Mouse (Mus musculus) G1E (cell line): ENCODE measurements around the gene Slc18a2. TPM values are rescaled to one million over a fixed set of nuclear protein-coding genes. Genes with fewer than 3 reads are reported as not detected.

Source experiments
- ATAC-seq: 2 replicates; pipeline ENCODE4 v1.8.0; 2016; ENCODE audit warnings: mild to moderate bottlenecking; ENCODE audit not compliant: insufficient number of reproducible peaks, poor library complexity, low FRiP score, severe bottlenecking; ENCODE audit errors: extremely low read depth
- DNase-seq: peaks from one replicate; pipeline ENCODE4 v3.0.0; 2012; ENCODE audit warnings: low spot score
- H3K27me3 ChIP-seq: 2 replicates; pipeline ENCODE4 v1.6.1; 2012; ENCODE audit warnings: mild to moderate bottlenecking, low read length, inconsistent platforms; ENCODE audit not compliant: insufficient read depth
- H3K36me3 ChIP-seq: replicated peaks from 2 replicates; pipeline ENCODE3; 2012; ENCODE audit warnings: mild to moderate bottlenecking, inconsistent platforms
- H3K4me1 ChIP-seq: 2 replicates; pipeline ENCODE4 v1.6.1; 2012; ENCODE audit warnings: low read depth, low read length, inconsistent platforms, mixed read lengths; ENCODE audit not compliant: insufficient read depth
- H3K4me3 ChIP-seq: 2 replicates; pipeline ENCODE4 v1.5.1; 2012; ENCODE audit warnings: low read depth, mild to moderate bottlenecking, inconsistent platforms, low read length, moderate library complexity, mixed read lengths
- H3K9me3 ChIP-seq: replicated peaks from 2 replicates; pipeline ENCODE4 v1.6.1; 2012; ENCODE audit warnings: inconsistent platforms
- CTCF ChIP-seq: IDR thresholded peaks from 2 replicates; pipeline ENCODE4 v1.5.1; 2012; ENCODE audit warnings: low read depth, low read length, inconsistent platforms, mixed read lengths
- GATA1 ChIP-seq: IDR thresholded peaks from 2 replicates; pipeline ENCODE4 v1.6.1; 2012; ENCODE audit warnings: borderline replicate concordance, low read length, inconsistent platforms, mixed read lengths
- GATA2 ChIP-seq: IDR thresholded peaks from 2 replicates; pipeline ENCODE4 v1.6.1; 2012; ENCODE audit warnings: low read depth, low read length, inconsistent platforms, borderline replicate concordance
- POLR2AphosphoS5 ChIP-seq: IDR thresholded peaks from 2 replicates; pipeline ENCODE4 v1.6.1; 2012; ENCODE audit warnings: low read depth, low read length, inconsistent platforms; ENCODE audit not compliant: insufficient replicate concordance
- TAL1 ChIP-seq: conservative IDR thresholded peaks from 2 replicates; pipeline ENCODE4 v1.6.1; 2012; ENCODE audit warnings: low read depth, low read length, inconsistent platforms, mixed read lengths
- polyA plus RNA-seq: library from polyadenylated mRNA; stranded (reverse); fragments of >175 nt; gene quantifications from 2 replicates; pipeline ENCODE4 v1.2.3, GENCODE M21; 2012
- total RNA-seq, 2 experiments: library from RNA; stranded (forward) in 1 of 2; stranded (reverse) in 1 of 2; fragments of 200-1000 nt in 1 of 2; fragments of >200 nt in 1 of 2; fragmentation: Nextera tagmentation in 1 of 2; gene quantifications; 2 replicates each; pipeline ENCODE4 v1.2.3; 2014 to 2017

Gene Slc18a2
- total and polyA plus RNA-seq, 3 experiments, result 0.04 to 0.44 (median 0.30) TPM

DNA sequence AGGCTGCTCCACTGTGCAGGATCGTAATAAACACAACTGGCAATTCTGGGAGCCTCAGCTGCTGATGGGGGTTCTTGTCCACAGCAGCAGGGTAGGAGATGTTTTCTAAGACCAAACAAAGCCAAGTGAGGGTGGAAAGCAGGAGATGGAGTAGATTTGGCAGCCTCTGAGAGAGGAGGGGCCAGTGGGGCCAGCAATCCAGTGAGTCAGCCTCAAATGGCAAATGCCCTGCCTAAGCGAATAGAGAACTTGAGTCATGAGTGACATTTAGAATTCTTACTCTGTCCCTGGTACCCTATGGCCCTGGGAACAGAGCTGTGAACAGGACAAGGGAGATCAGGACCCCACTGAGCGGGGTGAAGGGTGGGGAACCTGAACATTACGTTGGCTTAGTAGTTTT, 12.6 kb upstream of the Slc18a2 start:
- no peak overlapping the region for H3K4me3 ChIP-seq
- H3K36me3 ChIP-seq, result no peaks in the 10 kb centered on the region
- no peak for TF ChIP-seq CTCF
- no peak for TF ChIP-seq POLR2AphosphoS5
- no peak for TF ChIP-seq GATA2
- TF ChIP-seq TAL1, result no peak
- no peak for TF ChIP-seq GATA1
- no peaks in the 10 kb centered on the region for H3K9me3 ChIP-seq
- H3K4me1 ChIP-seq, result no peaks in the 10 kb centered on the region
- H3K27me3 ChIP-seq, result peaks cover 8% of the 10 kb centered on the region
- ATAC-seq (no peak), DNase-seq (no peak)

DNA sequence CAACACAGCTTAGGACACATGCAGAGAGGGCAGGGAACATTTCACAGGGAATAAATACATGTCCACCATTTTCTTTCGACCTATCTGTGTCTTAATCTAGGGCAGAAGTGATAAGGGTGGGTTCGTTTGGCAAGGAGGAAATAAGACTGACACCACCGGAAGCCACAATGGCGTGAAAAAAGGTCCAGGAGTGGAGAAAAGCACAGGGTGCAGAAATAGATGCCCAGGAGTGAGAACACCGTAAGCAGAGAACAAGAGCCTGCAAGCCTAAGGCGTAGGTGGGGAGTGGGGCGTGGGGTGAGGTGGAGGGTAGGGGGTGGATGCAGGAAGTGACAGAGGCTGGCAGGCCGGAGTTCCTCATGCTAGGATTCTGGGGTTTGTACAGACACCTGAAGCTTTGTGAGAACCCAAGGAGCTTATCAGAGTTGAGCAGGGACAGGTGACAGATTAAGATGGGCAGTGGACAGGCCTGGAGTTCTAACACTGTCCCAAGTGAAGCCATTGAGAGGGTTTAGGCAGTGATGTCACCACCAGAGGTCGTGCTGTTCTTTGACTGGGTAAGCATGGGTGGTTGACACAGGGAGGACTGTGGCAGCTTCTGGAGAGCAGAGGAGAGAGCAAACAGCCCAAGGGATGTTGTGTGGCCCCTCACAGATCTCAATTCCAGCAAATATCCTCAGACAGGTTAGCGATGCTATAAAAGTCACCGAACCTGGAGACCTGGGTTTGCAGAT, 12.0 kb upstream of the Slc18a2 start:
- ATAC-seq (no peak), DNase-seq (no peak)
- H3K4me1 ChIP-seq, result no peaks in the 10 kb centered on the region
- TF ChIP-seq GATA1 (no peak), POLR2AphosphoS5 (no peak), GATA2 (no peak), CTCF (no peak), TAL1 (no peak)
- H3K4me3 ChIP-seq, result no peak overlapping the region
- H3K36me3 ChIP-seq, result no peaks in the 10 kb centered on the region
- H3K27me3 ChIP-seq, result peaks cover 8% of the 10 kb centered on the region
- no peaks in the 10 kb centered on the region for H3K9me3 ChIP-seq

DNA sequence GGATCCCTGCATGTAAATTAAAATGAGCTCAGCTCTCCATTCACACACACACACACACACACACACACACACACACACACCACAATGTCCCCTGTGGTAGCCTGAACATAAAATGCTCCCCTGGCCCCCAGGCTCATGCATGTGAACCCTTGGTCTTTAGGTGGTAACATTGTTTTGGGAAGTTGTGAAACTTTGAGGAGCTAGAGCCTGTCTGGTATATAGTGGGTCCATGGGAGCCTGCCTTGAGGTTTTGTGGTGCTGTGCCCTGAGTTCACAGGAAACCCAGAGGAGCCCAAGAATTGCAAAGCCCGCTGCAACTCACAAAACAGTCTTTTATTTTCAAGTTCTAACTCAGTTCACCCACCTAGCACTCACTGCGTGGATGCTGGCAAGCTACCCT, 8.0 kb upstream of the Slc18a2 start:
- ATAC-seq (no peak), DNase-seq (no peak)
- Histone ChIP-seq H3K27me3 (peaks cover 10% of the 10 kb centered on the region), H3K9me3 (0 out of 2 replicates have a peak, but pooled peaks cover 2% of the 10 kb centered on the region), H3K4me3 (no peak overlapping the region), H3K4me1 (no peaks in the 10 kb centered on the region), H3K36me3 (no peaks in the 10 kb centered on the region)
- TF ChIP-seq CTCF (no peak), GATA1 (no peak), GATA2 (no peak), TAL1 (no peak), POLR2AphosphoS5 (no peak)

DNA sequence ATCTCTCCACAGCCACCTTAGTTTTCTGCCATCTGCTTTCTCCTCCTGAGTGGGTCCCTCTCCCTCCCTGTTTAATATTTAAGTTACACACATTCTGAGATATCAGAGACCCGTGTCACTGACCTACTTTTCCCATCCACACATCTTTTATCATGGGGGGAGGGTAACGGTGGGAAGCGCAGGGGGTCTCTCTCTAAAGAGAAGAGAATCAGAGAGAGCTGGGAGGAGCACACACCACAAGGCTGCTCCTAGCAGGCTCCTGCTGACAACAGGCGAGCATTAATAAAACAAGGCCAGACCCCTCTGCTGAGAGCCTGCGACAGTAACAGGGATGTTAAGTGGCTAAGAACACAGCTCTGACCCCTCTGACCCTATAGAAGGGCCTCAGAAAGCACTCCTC, 1.1 kb upstream of the Slc18a2 start:
- no peak for ATAC-seq
- 0 out of 2 replicates have a peak, but pooled peaks cover 2% of the 10 kb centered on the region for H3K9me3 ChIP-seq
- H3K36me3 ChIP-seq, result no peaks in the 10 kb centered on the region
- TF ChIP-seq GATA2 (no peak), CTCF (no peak), POLR2AphosphoS5 (no peak), TAL1 (no peak), GATA1 (no peak)
- H3K4me1 ChIP-seq, result peaks cover 13% of the 10 kb centered on the region
- no peak for DNase-seq
- no peak overlapping the region for H3K4me3 ChIP-seq
- peaks cover 24% of the 10 kb centered on the region for H3K27me3 ChIP-seq

DNA sequence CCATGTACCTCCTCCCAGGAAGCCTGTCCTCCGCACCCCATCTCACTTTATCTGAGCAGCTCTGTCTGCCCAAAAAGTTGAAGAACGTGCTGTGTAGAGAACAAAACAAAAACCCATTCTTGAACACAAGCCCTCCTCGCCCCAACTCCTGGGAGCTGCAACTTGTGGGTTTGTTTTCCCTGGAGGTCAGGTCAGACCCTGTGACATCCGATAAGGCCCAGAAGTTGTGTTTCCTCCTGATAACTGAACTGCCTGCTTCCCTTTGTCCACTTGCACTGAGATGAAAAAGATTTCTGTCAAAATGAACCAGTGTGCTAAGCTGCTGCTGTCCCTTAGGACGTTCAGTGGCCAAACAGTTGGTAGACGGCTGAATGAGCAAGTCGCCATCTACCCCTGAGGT, 908 bp downstream of the Slc18a2 start:
- DNase-seq, result no peak
- Histone ChIP-seq H3K27me3 (peaks cover 24% of the 10 kb centered on the region), H3K4me3 (no peak overlapping the region), H3K36me3 (no peaks in the 10 kb centered on the region), H3K9me3 (0 out of 2 replicates have a peak, but pooled peaks cover 2% of the 10 kb centered on the region), H3K4me1 (peaks cover 13% of the 10 kb centered on the region)
- no peak for TF ChIP-seq POLR2AphosphoS5
- TF ChIP-seq GATA2, result no peak
- TF ChIP-seq CTCF, result no peak
- TF ChIP-seq GATA1, result no peak
- no peak for TF ChIP-seq TAL1
- no peak for ATAC-seq

DNA sequence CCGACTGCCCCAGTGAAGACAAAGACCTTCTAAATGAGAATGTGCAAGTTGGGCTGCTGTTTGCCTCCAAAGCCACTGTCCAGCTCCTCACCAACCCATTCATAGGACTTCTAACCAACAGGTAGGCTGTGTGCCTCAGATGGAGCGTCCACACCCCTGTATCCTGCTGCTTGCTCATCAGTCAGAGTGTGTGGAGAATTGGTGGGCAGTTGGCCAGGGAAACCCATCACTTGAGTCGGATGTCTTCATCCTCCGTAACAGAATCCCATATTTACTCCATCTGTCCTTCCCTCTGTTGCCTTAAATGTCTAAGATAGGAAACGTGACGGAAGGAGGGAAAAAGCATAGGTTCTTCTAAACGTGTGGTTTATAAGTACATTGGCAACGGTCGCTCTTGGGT, 2.5 kb downstream of the Slc18a2 start:
- ATAC-seq, result no peak
- H3K27me3 ChIP-seq, result peaks cover 18% of the 10 kb centered on the region
- no peaks in the 10 kb centered on the region for H3K9me3 ChIP-seq

More for the DNA sequence above, 2.5 kb downstream of the Slc18a2 start:
- H3K36me3 ChIP-seq, result no peaks in the 10 kb centered on the region
- no peak overlapping the region for H3K4me3 ChIP-seq
- H3K4me1 ChIP-seq, result peaks cover 13% of the 10 kb centered on the region
- no peak for DNase-seq
- TF ChIP-seq GATA1 (no peak), CTCF (no peak), TAL1 (no peak), GATA2 (no peak), POLR2AphosphoS5 (no peak)
